Mouse (Mus musculus) midbrain, embryonic 14.5 days (tissue): ENCODE data around the gene Smarca4. TPM values are rescaled to one million over a fixed set of nuclear protein-coding genes. Genes with fewer than 3 reads are reported as not detected.
A peak's percentile ranks its signal among the peaks of the same experiment; 100 is the strongest.

ENCODE experiments used
- ATAC-seq: fragments of 200-750 bp; cut with Nextera tagmentation; 2 replicates; pipeline ENCODE4 v1.8.0; 2017; ENCODE audit warnings: moderate number of reproducible peaks, moderate library complexity; ENCODE audit not compliant: low FRiP score, low TSS enrichment
- DNase-seq: peaks from one replicate; pipeline ENCODE4 v3.0.0-alpha.2; 2015
- H3K27ac ChIP-seq: fragments of 300-500 bp; sonication (generic); replicated peaks from 2 replicates; pipeline ENCODE4 v1.5.1; 2014; ENCODE audit warnings: mild to moderate bottlenecking, low read depth, low read length, moderate library complexity
- H3K27me3 ChIP-seq: fragments of 300-500 bp; sonication (generic); 2 replicates; pipeline ENCODE4 v1.6.1; 2014; ENCODE audit warnings: low read length, control low read depth, mixed read lengths; ENCODE audit not compliant: control insufficient read depth, insufficient read depth
- H3K36me3 ChIP-seq: fragments of 300-500 bp; sonication (generic); 2 replicates; pipeline ENCODE4 v1.6.1; 2014; ENCODE audit warnings: low read length, control low read depth; ENCODE audit not compliant: control insufficient read depth, insufficient read depth
- H3K4me1 ChIP-seq: fragments of 300-500 bp; sonication (generic); 2 replicates; pipeline ENCODE4 v1.6.1; 2014; ENCODE audit warnings: mild to moderate bottlenecking, antibody characterized with exemption, low read length, control low read depth; ENCODE audit not compliant: control insufficient read depth, insufficient read depth
- H3K4me2 ChIP-seq: fragments of 300-500 bp; sonication (generic); 2 replicates; pipeline ENCODE4 v1.6.1; 2014; ENCODE audit warnings: mild to moderate bottlenecking, low read length, moderate library complexity
- H3K4me3 ChIP-seq: fragments of 300-500 bp; sonication (generic); replicated peaks from 2 replicates; pipeline ENCODE4 v1.5.1; 2014; ENCODE audit warnings: low read depth, low read length
- H3K9ac ChIP-seq: fragments of 300-500 bp; sonication (generic); replicated peaks from 2 replicates; pipeline ENCODE4 v1.6.1; 2014; ENCODE audit warnings: mild to moderate bottlenecking, low read length, moderate library complexity
- H3K9me3 ChIP-seq: fragments of 300-500 bp; sonication (generic); 2 replicates; pipeline ENCODE4 v1.6.1; 2016; ENCODE audit warnings: low read length, control low read depth, mixed read lengths; ENCODE audit not compliant: control insufficient read depth
- WGBS: fragments of 180-500 bp; shearing (Covaris S2); extraction: QIAGEN DNeasy Blood & Tissue Kit; methylation state at CpG from one replicate; pipeline ENCODE4 v1.1.7; 2014; 5-methylcytosine and 5-hydroxymethylcytosine counted together
- polyA plus RNA-seq: library from polyadenylated mRNA; unstranded; fragments of >200 nt; fragmentation: Nextera tagmentation; extraction: Ambion mirVana; gene quantifications from 2 replicates; pipeline ENCODE4 v1.2.1, GENCODE M21; 2014

The Smarca4 gene
- polyA plus RNA-seq, 1 experiment from 2014 or later = 179 TPM

GRCm38 (mm10) chr9:21627145-21627795, 11.3 kb downstream of the Smarca4 start:
- 0 out of 2 replicates have a peak, but pooled peaks cover 3% of the 10 kb centered on the region for H3K4me1 ChIP-seq
- DNase-seq (peak; percentile 39), ATAC-seq (no peak)
- H3K36me3 ChIP-seq = peaks cover 4% of the 10 kb centered on the region; the same call in 1 of the 2 replicates
- WGBS = 84% methylated on average over 5 of the region's 5 CpGs
- no peak overlapping the region for H3K9ac ChIP-seq
- no peak overlapping the region for H3K27ac ChIP-seq
- H3K9me3 ChIP-seq = no peaks in the 10 kb centered on the region
- H3K4me3 ChIP-seq = no peak overlapping the region
- no peak overlapping the region for H3K4me2 ChIP-seq
- no peaks in the 10 kb centered on the region for H3K27me3 ChIP-seq

GRCm38 (mm10) chr9:21630673-21631072, 14.7 kb downstream of the Smarca4 start:
- H3K27me3 ChIP-seq = no peaks in the 10 kb centered on the region
- no peak overlapping the region for H3K27ac ChIP-seq
- no peaks in the 10 kb centered on the region for H3K9me3 ChIP-seq
- 81% methylated on average over 3 of the region's 3 CpGs for WGBS
- no peak for ATAC-seq
- H3K4me2 ChIP-seq = no peak overlapping the region
- H3K4me1 ChIP-seq = no peaks in the 10 kb centered on the region
- no peak overlapping the region for H3K9ac ChIP-seq
- H3K36me3 ChIP-seq = peaks cover 34% of the 10 kb centered on the region
- peak; percentile 60 for DNase-seq
- H3K4me3 ChIP-seq = no peak overlapping the region

- H3K27me3 ChIP-seq = no peaks in the 10 kb centered on the region
- no peak overlapping the region for H3K27ac ChIP-seq
- H3K4me2 ChIP-seq = no peak overlapping the region
- 69% methylated on average over 3 of the region's 3 CpGs for WGBS
- H3K9me3 ChIP-seq = no peaks in the 10 kb centered on the region
- H3K4me1 ChIP-seq = no peaks in the 10 kb centered on the region
- no peak for ATAC-seq
- peaks cover 59% of the 10 kb centered on the region for H3K36me3 ChIP-seq
- no peak overlapping the region for H3K9ac ChIP-seq
- DNase-seq = no peak
- H3K4me3 ChIP-seq = no peak overlapping the region
These were observed 17.1 kb downstream of the Smarca4 start for GRCm38 (mm10) chr9:21633106-21633505.

- H3K9ac ChIP-seq = no peak overlapping the region
- H3K4me3 ChIP-seq = no peak overlapping the region
- ATAC-seq = no peak
- WGBS = 79% methylated on average over 7 of the region's 7 CpGs
- H3K9me3 ChIP-seq = no peaks in the 10 kb centered on the region
- peaks cover 84% of the 10 kb centered on the region for H3K36me3 ChIP-seq
- H3K27ac ChIP-seq = no peak overlapping the region
- H3K4me1 ChIP-seq = no peaks in the 10 kb centered on the region
- no peaks in the 10 kb centered on the region for H3K27me3 ChIP-seq
- no peak overlapping the region for H3K4me2 ChIP-seq
- DNase-seq = peak; percentile 26
These were observed 19.7 kb downstream of the Smarca4 start for GRCm38 (mm10) chr9:21635639-21636038.

GRCm38 (mm10) chr9:21639031-21639430, 23.1 kb downstream of the Smarca4 start:
- no peaks in the 10 kb centered on the region for H3K9me3 ChIP-seq
- H3K9ac ChIP-seq = no peak overlapping the region
- H3K36me3 ChIP-seq = peaks cover 100% of the 10 kb centered on the region
- H3K4me3 ChIP-seq = no peak overlapping the region
- H3K4me2 ChIP-seq = no peak overlapping the region
- H3K27me3 ChIP-seq = no peaks in the 10 kb centered on the region
- 95% methylated on average over 11 of the region's 11 CpGs for WGBS
- no peaks in the 10 kb centered on the region for H3K4me1 ChIP-seq
- no peak overlapping the region for H3K27ac ChIP-seq
- no peak for ATAC-seq
- DNase-seq = no peak

GRCm38 (mm10) chr9:21646366-21646765, 30.4 kb downstream of the Smarca4 start:
- no peaks in the 10 kb centered on the region for H3K9me3 ChIP-seq
- no peaks in the 10 kb centered on the region for H3K27me3 ChIP-seq
- no peak overlapping the region for H3K4me2 ChIP-seq
- no peak overlapping the region for H3K9ac ChIP-seq
- H3K36me3 ChIP-seq = peaks cover 92% of the 10 kb centered on the region
- H3K4me1 ChIP-seq = no peaks in the 10 kb centered on the region
- ATAC-seq (no peak), DNase-seq (no peak)
- H3K27ac ChIP-seq = no peak overlapping the region
- H3K4me3 ChIP-seq = no peak overlapping the region
- 89% methylated on average over 3 of the region's 3 CpGs for WGBS

- 89% methylated on average over 6 of the region's 6 CpGs for WGBS
- Histone ChIP-seq H3K4me2 (no peak overlapping the region), H3K9me3 (no peaks in the 10 kb centered on the region), H3K4me1 (no peaks in the 10 kb centered on the region), H3K27ac (no peak overlapping the region), H3K4me3 (no peak overlapping the region), H3K36me3 (peaks cover 92% of the 10 kb centered on the region), H3K27me3 (no peaks in the 10 kb centered on the region), H3K9ac (no peak overlapping the region)
- ATAC-seq (no peak), DNase-seq (no peak)
These were observed 31.8 kb downstream of the Smarca4 start for GRCm38 (mm10) chr9:21647721-21648120.

GRCm38 (mm10) chr9:21652263-21652662, 36.3 kb downstream of the Smarca4 start:
- Histone ChIP-seq H3K4me2 (no peak overlapping the region), H3K4me3 (no peak overlapping the region), H3K9ac (no peak overlapping the region), H3K36me3 (peaks cover 94% of the 10 kb centered on the region), H3K27ac (no peak overlapping the region), H3K4me1 (no peaks in the 10 kb centered on the region), H3K27me3 (no peaks in the 10 kb centered on the region), H3K9me3 (no peaks in the 10 kb centered on the region)
- no peak for DNase-seq
- ATAC-seq = no peak
- 92% methylated on average over 5 of the region's 5 CpGs for WGBS

- DNase-seq (no peak), ATAC-seq (no peak)
- H3K9me3 ChIP-seq = no peaks in the 10 kb centered on the region
- no peaks in the 10 kb centered on the region for H3K4me1 ChIP-seq
- H3K4me3 ChIP-seq = no peak overlapping the region
- peaks cover 93% of the 10 kb centered on the region for H3K36me3 ChIP-seq
- no peaks in the 10 kb centered on the region for H3K27me3 ChIP-seq
- no peak overlapping the region for H3K9ac ChIP-seq
- H3K4me2 ChIP-seq = no peak overlapping the region
- no peak overlapping the region for H3K27ac ChIP-seq
- WGBS = 88% methylated on average over 2 of the region's 2 CpGs
These were observed 37.3 kb downstream of the Smarca4 start for GRCm38 (mm10) chr9:21653253-21653652.
